Comparison of ENCODE assay signal across 13 mouse cellular contexts in genomic region chr5:147781215-147781614, GRCm38 (mm10). TPM values are rescaled to one million over a fixed set of nuclear protein-coding genes. Genes with fewer than 3 reads are reported as not detected.
"Had no signal": no experiment of that assay in that cellular context is flagged by ENCODE, and none has a peak within 500 bp of the region (broad histone marks: within the 10 kb centered on the region; RNA-seq: fewer than 3 reads in every experiment).

No protein-coding gene starts in this region.

- DNase-seq: left cerebral cortex, postnatal 4 days; liver; liver, embryonic 13.5 days; liver, postnatal 0 days; lung, adult 18-20 months; lung, adult 2 months; lung, embryonic 14.5 days; lung, postnatal 10 days; lung, postnatal 14 days; lung, postnatal 36 days; lung, postnatal 4 days; midbrain, embryonic 14.5 days had no signal

RNA-seq across cellular contexts. Expression of gene Flt1, which starts 55.4 kb away (rescaled TPM):
- total RNA-seq: megakaryocyte-erythroid progenitor cell, adult 5-6 weeks had no signal
